Mouse (Mus musculus): ENCODE data around the gene Ublcp1.

GRCm38 (mm10) chr11:44489117-44489516 lies 18.8 kb upstream of the Ublcp1 start:
- TF ChIP-seq CTCF (IDR thresholded peaks at IDR 0.05; ENCODE audit: low read depth) (no peak), EP300 (IDR thresholded peaks at IDR 0.05; ENCODE audit: low read depth) (no peak)
